Mouse (Mus musculus) ovary, adult 18-20 months (tissue): ENCODE results near the gene Olfr894.
"Not testable (repeated sequence)": the region's sequence is repeated elsewhere in the genome, so short reads cannot be mapped to it uniquely, and the experiment has no call there.

Experiments
- DNase-seq: peaks from one replicate; pipeline ENCODE4 v3.0.0; 2022; ENCODE audit warnings: low spot score, mixed read lengths

Gene Olfr894

DNA sequence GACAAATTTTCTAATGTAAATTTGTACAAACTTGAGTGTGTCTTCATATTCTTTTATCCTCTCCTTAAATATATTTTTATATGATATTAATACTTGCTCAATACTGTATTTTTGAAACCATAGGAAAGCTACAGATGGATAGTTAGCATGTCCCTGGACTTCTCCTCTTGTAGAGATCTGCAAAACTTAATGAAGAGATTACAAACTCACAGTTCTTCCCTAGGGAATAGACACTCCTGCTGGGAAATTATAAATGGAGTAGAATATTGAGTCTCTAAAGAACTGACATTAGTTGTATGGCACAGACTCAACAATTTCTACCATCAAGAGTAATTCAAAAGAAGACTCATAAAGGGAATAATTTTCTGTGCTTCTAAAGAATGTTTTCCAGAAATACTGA lies at the start of gene Olfr894:
TSS of gene Olfr894 (plus strand) at position 301 of the 400 bp plus-strand sequence.
- no peak for DNase-seq

GRCm38 (mm10) chr9:38168341-38168740 lies 49.5 kb upstream of the Olfr894 start:
- not testable (repeated sequence) for DNase-seq

GRCm38 (mm10) chr9:38180721-38181120 lies 37.1 kb upstream of the Olfr894 start, which contains the start of gene Olfr891:
Gene Olfr891, minus strand, starts transcription at chr9:38180821.
- DNase-seq = no peak

DNA sequence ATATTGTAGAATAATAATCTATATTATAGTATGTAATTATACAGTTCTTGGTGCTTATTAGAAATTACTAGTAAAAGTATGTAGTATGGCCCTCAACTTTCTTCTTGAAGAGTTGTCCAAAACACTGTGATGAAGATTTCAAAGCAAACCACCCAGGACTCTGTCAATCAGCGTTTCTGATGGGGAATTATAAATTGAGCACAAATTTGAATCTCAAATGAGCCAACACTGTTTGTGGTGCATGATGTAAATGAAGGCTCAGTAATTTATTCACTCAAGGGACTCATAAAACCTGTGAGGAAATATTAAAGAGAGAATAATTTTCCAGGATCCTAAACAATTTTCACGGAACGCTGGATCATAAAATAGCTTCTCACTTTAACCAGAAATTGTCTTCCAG lies 9.8 kb upstream of the Olfr894 start, which contains the start of gene Olfr893:
TSS of gene Olfr893 (plus strand) at position 301 of the 400 bp plus-strand sequence.
- no peak for DNase-seq

DNA sequence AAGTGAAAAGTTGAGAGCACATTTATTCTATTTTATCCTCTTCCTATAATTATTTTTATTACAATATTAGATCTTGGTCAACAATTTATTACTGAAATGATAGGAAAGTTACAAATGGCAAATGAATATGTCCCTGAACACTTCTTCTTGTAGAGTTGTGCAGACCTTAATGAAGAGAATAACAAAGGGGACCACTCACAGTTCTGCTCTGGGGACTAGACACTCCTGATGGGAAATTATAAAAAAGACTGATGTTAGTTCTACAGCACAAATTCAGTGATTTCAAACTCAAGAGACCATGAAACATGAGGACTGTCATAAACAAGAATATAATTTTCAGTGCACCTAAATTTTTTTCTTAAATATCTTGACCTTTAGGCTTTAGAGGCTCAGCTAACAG lies 34.6 kb downstream of the Olfr894 start, which contains the start of gene Olfr143:
TSS of gene Olfr143 (plus strand) at position 301 of the 400 bp plus-strand sequence.
- DNase-seq = no peak

DNA sequence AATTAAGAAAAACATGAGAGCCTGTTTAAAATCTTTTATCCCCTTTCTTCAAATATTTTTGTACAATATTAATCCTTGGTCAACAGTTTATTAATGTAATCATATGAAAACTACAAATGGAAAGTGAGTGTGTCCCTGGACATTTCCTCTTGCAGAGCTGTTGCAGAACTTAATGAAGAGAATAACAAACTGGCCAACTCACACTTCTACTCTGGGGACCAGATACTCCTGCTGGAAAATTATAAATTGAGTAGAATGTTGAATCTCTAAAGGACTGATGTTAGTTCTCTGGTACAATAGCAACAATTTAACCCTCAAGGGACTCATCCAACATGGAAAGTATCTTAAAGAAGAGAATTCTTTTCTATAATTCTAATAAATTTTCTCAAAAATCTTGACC lies 49.7 kb downstream of the Olfr894 start, which contains the start of gene Olfr895:
TSS of gene Olfr895 (plus strand) at position 301 of the 400 bp plus-strand sequence.
- no peak for DNase-seq
